Mouse (Mus musculus) forebrain, embryonic 13.5 days (tissue): ENCODE data around the gene Gata3. TPM values are rescaled to one million over a fixed set of nuclear protein-coding genes. Genes with fewer than 3 reads are reported as not detected.

Source experiments
- ATAC-seq: fragments of 200-750 bp; cut with Nextera tagmentation; 2 replicates; pipeline ENCODE4 v1.8.0; 2017
- H3K27ac ChIP-seq: fragments of 300-500 bp; sonication (generic); 2 replicates; pipeline ENCODE4 v1.5.1; 2015; ENCODE audit warnings: inconsistent platforms, mild to moderate bottlenecking, moderate library complexity
- H3K27me3 ChIP-seq: fragments of 300-500 bp; sonication (generic); 2 replicates; pipeline ENCODE4 v1.6.1; 2015; ENCODE audit warnings: mild to moderate bottlenecking, inconsistent platforms
- H3K36me3 ChIP-seq: fragments of 300-500 bp; sonication (generic); 2 replicates; pipeline ENCODE4 v1.6.1; 2015; ENCODE audit warnings: mild to moderate bottlenecking, inconsistent platforms; ENCODE audit not compliant: poor library complexity, severe bottlenecking
- H3K4me1 ChIP-seq: fragments of 300-500 bp; sonication (generic); 2 replicates; pipeline ENCODE4 v1.6.1; 2015; ENCODE audit warnings: inconsistent platforms
- H3K4me2 ChIP-seq: fragments of 300-500 bp; sonication (generic); 2 replicates; pipeline ENCODE4 v1.6.1; 2015; ENCODE audit warnings: inconsistent platforms, mild to moderate bottlenecking, moderate library complexity
- H3K4me3 ChIP-seq: fragments of 300-500 bp; sonication (generic); 2 replicates; pipeline ENCODE4 v1.5.1; 2015; ENCODE audit warnings: mild to moderate bottlenecking, inconsistent platforms
- H3K9ac ChIP-seq: fragments of 300-500 bp; sonication (generic); 2 replicates; pipeline ENCODE4 v1.6.1; 2015; ENCODE audit warnings: mild to moderate bottlenecking, inconsistent platforms
- H3K9me3 ChIP-seq: fragments of 300-500 bp; sonication (generic); replicated peaks from 2 replicates; pipeline ENCODE4 v1.6.1; 2016; ENCODE audit warnings: inconsistent platforms
- WGBS: fragments of 180-500 bp; shearing (Covaris S2); methylation state at CpG from one replicate; pipeline ENCODE4 v1.1.7; 2015; 5-methylcytosine and 5-hydroxymethylcytosine counted together
- polyA plus RNA-seq: library from polyadenylated mRNA; unstranded; fragments of >200 nt; fragmentation: Nextera tagmentation; extraction: Ambion mirVana; gene quantifications from 2 replicates; pipeline ENCODE4 v1.2.1, GENCODE M21; 2015

The Gata3 gene
- 1.4 and 3.3 TPM in 2 replicates for polyA plus RNA-seq

- H3K4me2 ChIP-seq: peak within 1 kb of the TSS; percentile 27; the same call in 1 of the 2 replicates
- H3K27ac ChIP-seq: no peak within 1 kb of the TSS
- WGBS: under 1% methylated on average over 23 of the region's 23 CpGs
- ATAC-seq: no peak
- no peaks in the 10 kb centered on the region for H3K9me3 ChIP-seq
- no peaks in the 10 kb centered on the region for H3K36me3 ChIP-seq
- no peak within 1 kb of the TSS for H3K9ac ChIP-seq
- peak within 1 kb of the TSS; percentile 1; the same call in 1 of the 2 replicates for H3K4me3 ChIP-seq
- H3K4me1 ChIP-seq: peaks cover 8% of the 10 kb centered on the region; the same call in 1 of the 2 replicates
- peaks cover 97% of the 10 kb centered on the region for H3K27me3 ChIP-seq
Observed at GRCm38 (mm10) chr2:9889651-9890183, at the start of gene Gata3. Gata3 (minus strand) TSS chr2:9890034.

- no peaks in the 10 kb centered on the region for H3K27me3 ChIP-seq
- no peaks in the 10 kb centered on the region for H3K4me1 ChIP-seq
- H3K27ac ChIP-seq: no peak overlapping the region
- H3K9me3 ChIP-seq: no peaks in the 10 kb centered on the region
- H3K36me3 ChIP-seq: 0 out of 2 replicates have a peak, but pooled peaks cover 5% of the 10 kb centered on the region
- no peak overlapping the region for H3K4me3 ChIP-seq
- H3K4me2 ChIP-seq: no peak overlapping the region
- no peak for ATAC-seq
- H3K9ac ChIP-seq: no peak overlapping the region
- 94% methylated on average over 4 of the region's 4 CpGs for WGBS
Observed at GRCm38 (mm10) chr2:9939250-9939649, 49.4 kb upstream of the Gata3 start.

- no peaks in the 10 kb centered on the region for H3K9me3 ChIP-seq
- no peaks in the 10 kb centered on the region for H3K4me1 ChIP-seq
- no peak overlapping the region for H3K9ac ChIP-seq
- H3K4me2 ChIP-seq: no peak overlapping the region
- 0% methylated on average over 1 of the region's 1 CpGs for WGBS
- no peak overlapping the region for H3K27ac ChIP-seq
- 0 out of 2 replicates have a peak, but pooled peaks cover 9% of the 10 kb centered on the region for H3K36me3 ChIP-seq
- H3K27me3 ChIP-seq: no peaks in the 10 kb centered on the region
- H3K4me3 ChIP-seq: no peak overlapping the region
- ATAC-seq: no peak
Observed at GRCm38 (mm10) chr2:9935965-9936364, 46.1 kb upstream of the Gata3 start.

- WGBS: 61% methylated on average over 4 of the region's 4 CpGs
- no peak overlapping the region for H3K27ac ChIP-seq
- H3K4me2 ChIP-seq: no peak overlapping the region
- H3K27me3 ChIP-seq: peaks cover 9% of the 10 kb centered on the region; the same call in 1 of the 2 replicates
- no peak overlapping the region for H3K9ac ChIP-seq
- H3K9me3 ChIP-seq: no peaks in the 10 kb centered on the region
- H3K36me3 ChIP-seq: no peaks in the 10 kb centered on the region
- ATAC-seq: no peak
- H3K4me3 ChIP-seq: no peak overlapping the region
- peaks cover 13% of the 10 kb centered on the region for H3K4me1 ChIP-seq
Observed at GRCm38 (mm10) chr2:9926905-9927283, 37.1 kb upstream of the Gata3 start.

GRCm38 (mm10) chr2:9926194-9926904 is 36.5 kb upstream of the Gata3 start:
- peak; percentile 48; the same call in 1 of the 2 replicates for ATAC-seq

GRCm38 (mm10) chr2:9918691-9919471 is 29.0 kb upstream of the Gata3 start:
- Histone ChIP-seq H3K9ac (no peak overlapping the region), H3K36me3 (peaks cover 28% of the 10 kb centered on the region), H3K4me1 (no peaks in the 10 kb centered on the region), H3K4me2 (no peak overlapping the region), H3K27ac (no peak overlapping the region), H3K27me3 (no peaks in the 10 kb centered on the region), H3K4me3 (no peak overlapping the region), H3K9me3 (no peaks in the 10 kb centered on the region)
- WGBS: 95% methylated on average over 17 of the region's 17 CpGs
- no peak for ATAC-seq

More at GRCm38 (mm10) chr2:9926194-9926904, 36.5 kb upstream of the Gata3 start:
- Histone ChIP-seq H3K9me3 (no peaks in the 10 kb centered on the region), H3K9ac (no peak overlapping the region), H3K4me2 (no peak overlapping the region), H3K27me3 (peaks cover 9% of the 10 kb centered on the region; the same call in 1 of the 2 replicates), H3K4me3 (no peak overlapping the region), H3K27ac (no peak overlapping the region), H3K4me1 (peaks cover 13% of the 10 kb centered on the region), H3K36me3 (no peaks in the 10 kb centered on the region)
- WGBS: 23% methylated on average over 7 of the region's 7 CpGs

- peaks cover 28% of the 10 kb centered on the region for H3K36me3 ChIP-seq
- WGBS: 91% methylated on average over 9 of the region's 9 CpGs
- ATAC-seq: no peak
Observed at GRCm38 (mm10) chr2:9917602-9918001, 27.8 kb upstream of the Gata3 start.

GRCm38 (mm10) chr2:9905995-9906394 is 16.2 kb upstream of the Gata3 start:
- H3K9ac ChIP-seq: no peak overlapping the region
- H3K36me3 ChIP-seq: no peaks in the 10 kb centered on the region
- peak overlapping the region; percentile 15; the same call in 1 of the 2 replicates for H3K4me2 ChIP-seq
- peaks cover 23% of the 10 kb centered on the region for H3K27me3 ChIP-seq
- no peaks in the 10 kb centered on the region for H3K9me3 ChIP-seq
- ATAC-seq: no peak
- H3K27ac ChIP-seq: no peak overlapping the region
- no peak overlapping the region for H3K4me3 ChIP-seq
- 8% methylated on average over 11 of the region's 11 CpGs for WGBS
- H3K4me1 ChIP-seq: no peaks in the 10 kb centered on the region

More at GRCm38 (mm10) chr2:9917602-9918001, 27.8 kb upstream of the Gata3 start:
- no peak overlapping the region for H3K9ac ChIP-seq
- H3K4me1 ChIP-seq: no peaks in the 10 kb centered on the region
- no peak overlapping the region for H3K4me3 ChIP-seq
- H3K9me3 ChIP-seq: no peaks in the 10 kb centered on the region
- H3K4me2 ChIP-seq: no peak overlapping the region
- H3K27ac ChIP-seq: no peak overlapping the region
- H3K27me3 ChIP-seq: no peaks in the 10 kb centered on the region

GRCm38 (mm10) chr2:9903854-9904560 is 14.2 kb upstream of the Gata3 start:
- no peaks in the 10 kb centered on the region for H3K9me3 ChIP-seq
- no peak for ATAC-seq
- no peak overlapping the region for H3K9ac ChIP-seq
- H3K4me3 ChIP-seq: no peak overlapping the region
- H3K36me3 ChIP-seq: no peaks in the 10 kb centered on the region
- 75% methylated on average over 14 of the region's 14 CpGs for WGBS
- H3K27me3 ChIP-seq: peaks cover 37% of the 10 kb centered on the region
- H3K27ac ChIP-seq: no peak overlapping the region
- H3K4me1 ChIP-seq: no peaks in the 10 kb centered on the region
- H3K4me2 ChIP-seq: no peak overlapping the region

- H3K36me3 ChIP-seq: no peaks in the 10 kb centered on the region
- H3K27me3 ChIP-seq: peaks cover 85% of the 10 kb centered on the region
- no peak overlapping the region for H3K27ac ChIP-seq
- 0 out of 2 replicates have a peak, but pooled peaks have one; percentile 5 for ATAC-seq
- H3K4me1 ChIP-seq: peaks cover 6% of the 10 kb centered on the region; the same call in 1 of the 2 replicates
- no peak overlapping the region for H3K9ac ChIP-seq
- under 1% methylated on average over 8 of the region's 8 CpGs for WGBS
- no peak overlapping the region for H3K4me2 ChIP-seq
- H3K4me3 ChIP-seq: no peak overlapping the region
- no peaks in the 10 kb centered on the region for H3K9me3 ChIP-seq
Observed at GRCm38 (mm10) chr2:9897846-9898245, 8.0 kb upstream of the Gata3 start.

GRCm38 (mm10) chr2:9896097-9896770 is 6.4 kb upstream of the Gata3 start:
- Histone ChIP-seq H3K9me3 (no peaks in the 10 kb centered on the region), H3K27ac (no peak overlapping the region), H3K4me3 (peak overlapping the region; percentile 9; the same call in 1 of the 2 replicates), H3K4me1 (peaks cover 6% of the 10 kb centered on the region; the same call in 1 of the 2 replicates), H3K36me3 (no peaks in the 10 kb centered on the region), H3K27me3 (peaks cover 90% of the 10 kb centered on the region), H3K9ac (no peak overlapping the region), H3K4me2 (peak overlapping the region; percentile 28)
- no peak for ATAC-seq
- under 1% methylated on average over 22 of the region's 22 CpGs for WGBS
